Mouse (Mus musculus) testis, adult 2 months (tissue): Measurements from ENCODE around the gene Gm1604a. TPM values are rescaled to one million over a fixed set of nuclear protein-coding genes. Genes with fewer than 3 reads are reported as not detected.
"Not testable (repeated sequence)": the region's sequence is repeated elsewhere in the genome, so short reads cannot be mapped to it uniquely, and the experiment has no call there.

ENCODE experiments used
- H3K27ac ChIP-seq: fragments of 200-500 bp; 2 replicates; pipeline ENCODE4 v1.5.1; 2012; ENCODE audit warnings: low read depth, low read length; ENCODE audit not compliant: control insufficient read depth, insufficient read depth
- H3K27me3 ChIP-seq: fragments of 200-500 bp; 2 replicates; pipeline ENCODE4 v1.6.1; 2012; ENCODE audit warnings: mild to moderate bottlenecking, low read length, moderate library complexity; ENCODE audit not compliant: control insufficient read depth, insufficient read depth
- H3K36me3 ChIP-seq: fragments of 200-500 bp; 2 replicates; pipeline ENCODE4 v1.6.1; 2012; ENCODE audit warnings: mild to moderate bottlenecking, low read length; ENCODE audit not compliant: control insufficient read depth, insufficient read depth
- H3K4me1 ChIP-seq: fragments of 200-500 bp; 2 replicates; pipeline ENCODE4 v1.6.1; 2012; ENCODE audit warnings: low read length; ENCODE audit not compliant: control insufficient read depth, insufficient read depth
- H3K4me3 ChIP-seq: fragments of 200-500 bp; 2 replicates; pipeline ENCODE4 v1.5.1; 2012; ENCODE audit warnings: low read depth, mild to moderate bottlenecking, low read length, moderate library complexity, mixed read lengths; ENCODE audit not compliant: control insufficient read depth
- polyA plus RNA-seq: library from polyadenylated mRNA; depleted of rRNA; stranded (reverse); fragments of >200 nt; gene quantifications from 2 replicates; pipeline ENCODE4 v1.2.3, GENCODE M21; 2012

Gm1604a gene
- polyA plus RNA-seq, 1 experiment: not detected

DNA sequence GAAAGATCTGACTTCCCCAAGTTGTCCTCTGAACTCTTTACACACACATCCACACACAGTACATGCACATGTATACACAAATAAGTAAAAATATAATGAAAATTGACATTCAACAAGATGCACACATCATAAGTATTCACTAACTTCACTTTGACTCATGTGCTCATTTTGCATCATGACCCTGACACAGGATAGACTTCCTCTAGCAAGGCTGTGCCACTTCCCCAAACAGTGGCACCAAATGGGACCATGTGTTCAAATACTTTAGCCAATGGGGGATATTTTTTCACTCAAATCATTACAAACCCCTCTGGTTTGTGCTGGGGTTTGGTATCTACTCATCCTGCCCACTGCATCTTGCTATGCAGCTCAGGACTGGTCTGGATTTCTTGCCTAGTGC is 16.5 kb upstream of the Gm1604a start:
- H3K27me3 ChIP-seq, H3K4me1 ChIP-seq, H3K4me3 ChIP-seq, H3K36me3 ChIP-seq, H3K27ac ChIP-seq: not testable (repeated sequence)

DNA sequence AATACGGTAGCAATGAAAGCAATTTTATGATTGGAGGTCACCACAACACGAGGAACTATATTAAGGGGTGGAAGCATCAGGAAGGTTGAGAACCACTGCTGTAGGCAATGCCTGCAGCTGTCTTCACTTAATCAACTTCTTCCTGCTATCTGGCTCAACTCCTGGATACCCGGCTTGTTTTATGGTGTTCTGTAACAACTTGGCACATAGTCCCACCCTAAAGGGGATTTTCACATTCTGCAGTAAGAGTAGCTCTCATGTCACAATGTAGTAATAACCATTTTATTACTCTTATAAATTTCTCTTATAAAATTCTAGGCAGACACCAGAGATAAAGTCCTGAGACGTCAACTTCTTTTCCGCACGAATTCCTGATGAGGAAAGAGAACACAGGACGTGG is 15.9 kb upstream of the Gm1604a start:
- not testable (repeated sequence) for H3K4me3 ChIP-seq, H3K27me3 ChIP-seq, H3K4me1 ChIP-seq, H3K27ac ChIP-seq, H3K36me3 ChIP-seq

DNA sequence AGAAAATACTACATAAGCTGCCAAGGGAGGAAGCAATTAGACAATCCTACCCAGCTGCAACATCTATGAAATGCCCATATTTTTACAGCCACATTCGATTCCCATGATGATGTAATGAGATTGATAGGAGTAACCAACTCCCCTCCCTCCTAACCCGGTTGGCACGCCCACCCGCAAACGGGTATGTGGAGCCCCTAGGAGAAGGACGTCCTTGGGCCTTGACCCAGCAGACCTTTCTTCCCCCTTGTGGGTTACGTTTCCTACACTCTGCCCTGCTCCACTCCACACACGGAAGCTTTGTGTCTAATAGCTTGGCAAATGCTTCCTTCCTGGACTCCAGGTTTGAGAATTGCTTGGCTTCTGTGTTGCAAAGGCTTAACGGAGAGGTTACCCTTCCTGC is 15.5 kb upstream of the Gm1604a start:
- not testable (repeated sequence) for H3K4me1 ChIP-seq, H3K4me3 ChIP-seq, H3K36me3 ChIP-seq, H3K27ac ChIP-seq, H3K27me3 ChIP-seq

DNA sequence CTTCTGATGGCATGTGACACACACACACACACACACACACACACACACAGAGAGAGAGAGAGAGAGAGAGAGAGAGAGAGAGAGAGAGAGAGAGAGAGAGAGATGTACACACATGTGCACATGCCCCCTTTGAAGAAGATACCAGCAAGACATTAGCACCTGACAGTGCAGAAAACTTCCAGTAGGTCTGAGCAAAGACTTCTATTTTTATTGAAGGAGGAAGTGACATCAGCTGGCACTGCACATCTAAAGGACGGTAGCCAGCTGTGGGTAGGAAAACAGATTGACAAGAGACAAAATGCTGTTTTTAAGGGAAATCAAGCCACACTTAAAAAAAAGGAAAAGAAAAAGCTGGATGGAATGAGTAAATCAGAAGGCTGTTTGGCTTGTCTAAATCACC is 11.2 kb upstream of the Gm1604a start:
- not testable (repeated sequence) for H3K4me3 ChIP-seq, H3K4me1 ChIP-seq, H3K36me3 ChIP-seq, H3K27ac ChIP-seq, H3K27me3 ChIP-seq

DNA sequence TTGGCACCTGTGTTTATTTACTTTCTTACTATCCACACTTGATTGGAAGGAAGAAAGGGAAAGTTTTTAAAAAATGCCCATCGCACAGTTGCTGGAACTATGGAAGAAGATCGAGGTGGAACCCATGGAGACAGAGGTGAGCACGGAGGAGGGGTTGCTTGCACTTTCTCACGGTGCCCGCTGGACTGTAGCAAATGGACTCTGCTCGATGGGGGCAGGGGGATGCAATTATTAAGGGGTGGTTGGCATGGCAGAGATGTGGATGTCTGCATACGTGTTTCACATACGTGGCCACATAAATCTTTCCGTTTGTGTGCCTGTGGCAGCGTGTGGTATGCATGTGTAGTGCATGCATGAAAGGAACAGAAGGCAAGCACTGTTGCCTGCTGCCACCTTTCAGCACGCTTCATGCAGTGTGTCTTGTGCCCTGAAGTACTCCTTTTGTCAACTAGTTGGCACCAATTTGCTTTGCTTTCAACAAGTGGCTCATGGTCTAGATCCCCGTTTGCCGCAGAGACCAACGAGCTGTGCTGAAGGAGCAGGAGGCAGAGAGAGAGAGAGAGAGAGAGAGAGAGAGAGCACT is 487 bp downstream of the Gm1604a start:
- not testable (repeated sequence) for H3K27me3 ChIP-seq, H3K27ac ChIP-seq, H3K36me3 ChIP-seq, H3K4me1 ChIP-seq, H3K4me3 ChIP-seq

DNA sequence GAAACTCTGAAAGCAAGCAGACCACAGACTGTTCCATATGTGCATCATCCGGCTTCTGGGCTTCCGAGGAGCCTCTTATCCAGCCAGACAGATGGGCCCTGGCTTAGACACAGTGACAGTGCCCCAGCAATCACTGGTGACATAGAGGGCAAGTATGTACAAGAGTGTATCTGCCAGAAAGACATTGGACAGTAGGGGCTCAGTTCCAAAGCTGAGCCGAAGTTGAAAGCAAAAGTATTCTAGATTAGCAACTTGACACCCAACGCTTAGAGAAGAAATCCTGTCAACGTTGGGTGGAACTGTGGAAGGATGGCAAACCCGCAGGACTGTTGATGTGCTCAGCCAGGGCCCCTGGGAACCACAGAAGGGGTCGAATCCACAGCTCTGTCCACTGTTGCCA is 4.8 kb downstream of the Gm1604a start:
- not testable (repeated sequence) for H3K36me3 ChIP-seq

DNA sequence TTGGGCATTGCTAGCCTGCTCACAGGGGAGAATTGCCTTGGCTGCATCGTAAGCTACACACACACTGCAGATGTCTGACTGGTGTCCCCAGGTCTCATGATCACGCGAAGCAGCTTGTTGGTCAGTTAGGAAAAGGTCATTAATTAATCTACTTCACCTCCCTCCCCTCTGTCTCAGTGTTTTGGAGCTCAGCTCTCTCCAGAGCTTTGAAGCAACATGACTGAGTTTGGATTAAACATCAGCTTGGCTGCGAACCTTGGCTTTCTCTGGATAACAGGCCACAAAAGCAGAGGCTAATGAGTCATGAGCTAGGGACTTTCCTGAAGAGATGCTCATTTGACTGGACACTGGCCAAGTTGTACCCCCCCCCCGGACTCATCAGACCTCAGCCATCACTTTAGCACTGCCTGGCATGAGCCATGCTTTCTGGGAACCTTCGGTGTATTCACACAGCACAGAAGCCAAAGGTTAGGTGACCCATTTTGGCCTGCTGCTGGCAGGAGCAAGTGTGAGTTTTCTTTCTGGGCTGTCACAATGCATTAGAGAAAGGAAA is 5.3 kb downstream of the Gm1604a start:
- not testable (repeated sequence) for H3K27ac ChIP-seq, H3K4me3 ChIP-seq, H3K4me1 ChIP-seq, H3K27me3 ChIP-seq, H3K36me3 ChIP-seq

More for the DNA sequence above, 4.8 kb downstream of the Gm1604a start:
- not testable (repeated sequence) for H3K4me3 ChIP-seq, H3K4me1 ChIP-seq, H3K27ac ChIP-seq, H3K27me3 ChIP-seq

DNA sequence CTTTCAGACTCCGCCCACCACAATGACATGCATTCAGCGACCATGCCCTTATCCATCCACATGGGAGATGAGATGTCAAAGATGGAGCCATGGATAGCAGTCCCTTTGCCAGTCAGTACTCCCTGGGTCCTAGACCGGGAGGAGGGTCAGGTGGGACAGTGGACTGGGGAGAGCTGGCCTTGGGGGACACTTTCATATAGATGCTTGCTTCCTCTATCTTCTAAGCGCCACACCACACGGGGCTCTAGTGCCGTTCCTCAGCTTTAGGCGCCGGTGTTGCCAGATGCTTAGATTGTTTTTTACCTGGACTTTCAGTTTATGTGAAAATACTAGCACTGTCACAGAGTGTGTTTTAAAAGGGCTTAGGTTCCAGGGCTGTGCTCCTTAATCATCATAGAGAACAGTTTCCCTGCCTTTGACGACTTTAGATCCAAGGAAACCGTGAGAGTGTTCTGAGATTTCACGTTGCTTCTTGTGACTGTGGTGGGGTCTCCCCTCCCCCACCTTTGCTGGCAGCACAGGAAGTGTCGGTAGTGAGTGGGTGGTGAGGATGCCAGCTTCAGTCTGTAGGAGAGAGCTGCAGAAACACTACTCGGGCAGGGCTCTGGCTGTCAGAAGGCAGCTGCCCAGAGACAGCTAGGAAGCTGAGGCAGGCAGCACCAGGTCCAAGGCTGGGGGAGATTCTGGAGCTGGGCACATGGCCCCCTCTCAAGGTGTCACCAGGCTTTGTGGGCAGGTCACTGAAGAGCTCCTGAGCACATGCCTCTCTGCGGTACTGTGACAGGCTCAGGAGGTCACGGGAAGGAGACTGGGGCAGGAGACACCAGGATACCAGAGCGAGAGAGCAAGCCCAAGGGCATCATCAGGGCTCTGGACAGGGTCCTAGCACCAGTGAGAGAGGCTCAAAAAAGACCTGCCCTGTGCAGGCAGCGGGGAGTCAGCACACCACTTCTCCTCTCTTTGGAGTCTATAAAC is 8.1 kb downstream of the Gm1604a start:
- not testable (repeated sequence) for H3K36me3 ChIP-seq, H3K4me3 ChIP-seq, H3K27ac ChIP-seq, H3K27me3 ChIP-seq, H3K4me1 ChIP-seq

DNA sequence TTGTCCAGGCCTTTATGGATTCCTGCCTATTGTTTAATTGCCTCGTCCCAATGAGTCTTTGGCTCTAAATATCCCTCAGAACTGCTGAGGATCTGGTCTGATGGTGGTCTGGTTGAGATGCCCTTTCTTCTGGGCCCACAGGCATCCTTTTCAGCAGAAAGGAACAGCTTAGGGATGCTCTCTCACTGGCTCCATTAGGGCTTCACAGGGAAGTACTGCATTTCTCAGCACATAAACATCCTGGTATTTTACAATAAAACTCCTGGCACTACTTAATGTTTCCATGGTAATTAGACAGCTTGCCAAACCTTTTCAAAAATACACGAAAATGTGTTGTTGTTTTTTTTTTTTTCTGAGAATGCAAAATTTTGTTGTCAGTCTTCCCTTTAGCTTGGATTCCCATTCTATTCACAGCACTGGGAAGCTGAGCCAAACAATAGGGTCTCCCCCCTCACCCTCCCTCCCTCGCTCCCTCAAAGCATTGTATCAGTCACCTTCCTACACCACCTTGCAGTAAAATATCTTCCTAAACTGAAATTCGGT is 43.7 kb downstream of the Gm1604a start:
- H3K27me3 ChIP-seq, H3K36me3 ChIP-seq, H3K27ac ChIP-seq, H3K4me3 ChIP-seq, H3K4me1 ChIP-seq: not testable (repeated sequence)

DNA sequence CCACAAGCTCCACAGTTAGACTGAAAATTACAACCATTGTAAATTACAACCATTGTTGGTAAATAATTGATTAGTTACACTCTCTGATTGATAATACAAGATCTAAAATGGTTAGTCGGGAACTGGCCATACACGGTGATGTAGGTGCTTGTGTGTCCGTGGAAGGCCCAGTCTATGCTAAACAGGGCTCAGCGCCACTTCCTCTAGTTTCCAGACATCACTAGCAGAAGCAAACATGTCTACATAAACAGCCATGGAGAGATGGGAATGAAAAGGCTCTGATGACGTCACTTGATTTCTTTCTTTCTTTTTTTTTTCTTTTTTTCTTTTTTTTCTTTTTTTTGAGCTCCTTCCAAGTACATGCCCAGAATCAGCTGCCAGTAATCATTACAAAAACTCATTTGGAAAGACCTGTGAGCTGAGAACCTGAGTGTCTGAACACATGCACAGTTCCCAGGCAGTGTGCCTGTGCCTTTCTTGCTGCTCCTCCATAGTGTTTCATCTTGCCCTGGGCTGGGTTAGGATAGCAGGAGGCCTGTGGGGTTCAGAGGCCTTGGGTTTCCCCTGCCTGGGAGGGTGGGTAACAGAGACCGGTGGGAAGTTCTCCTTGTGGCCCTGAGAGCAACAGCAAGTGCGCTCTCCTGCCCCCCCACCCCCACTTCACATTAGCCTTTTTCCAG is 44.3 kb downstream of the Gm1604a start:
- H3K36me3 ChIP-seq: not testable (repeated sequence)

DNA sequence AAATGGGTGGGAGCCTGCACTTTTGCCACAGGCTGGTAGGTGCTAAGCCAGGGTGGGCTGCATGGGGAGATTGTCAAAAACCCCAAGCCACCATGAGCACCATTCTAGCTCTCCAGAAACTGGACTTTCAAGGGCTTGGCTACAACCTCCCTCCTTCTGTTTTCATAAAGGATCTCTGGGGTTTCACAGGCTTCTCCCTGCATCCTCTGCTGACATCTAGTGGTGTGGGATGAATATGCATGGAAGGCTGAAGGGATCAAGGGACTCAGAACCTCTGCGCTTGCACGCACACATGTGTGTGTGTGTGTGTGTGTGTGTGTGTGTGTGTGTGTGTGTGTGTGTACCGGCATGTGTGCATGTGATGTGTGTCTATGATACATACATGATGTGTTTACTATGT is 49.1 kb downstream of the Gm1604a start:
- H3K36me3 ChIP-seq, H3K4me3 ChIP-seq, H3K27me3 ChIP-seq, H3K27ac ChIP-seq, H3K4me1 ChIP-seq: not testable (repeated sequence)

More for the DNA sequence above, 44.3 kb downstream of the Gm1604a start:
- H3K4me1 ChIP-seq, H3K4me3 ChIP-seq, H3K27ac ChIP-seq, H3K27me3 ChIP-seq: not testable (repeated sequence)
